Mouse (Mus musculus) cerebellum, adult 8-10 months (tissue): ENCODE data around the gene Ptgr1.

Experiments
- DNase-seq: peaks from one replicate; pipeline ENCODE4 v3.0.0; 2022

The Ptgr1 gene

DNA sequence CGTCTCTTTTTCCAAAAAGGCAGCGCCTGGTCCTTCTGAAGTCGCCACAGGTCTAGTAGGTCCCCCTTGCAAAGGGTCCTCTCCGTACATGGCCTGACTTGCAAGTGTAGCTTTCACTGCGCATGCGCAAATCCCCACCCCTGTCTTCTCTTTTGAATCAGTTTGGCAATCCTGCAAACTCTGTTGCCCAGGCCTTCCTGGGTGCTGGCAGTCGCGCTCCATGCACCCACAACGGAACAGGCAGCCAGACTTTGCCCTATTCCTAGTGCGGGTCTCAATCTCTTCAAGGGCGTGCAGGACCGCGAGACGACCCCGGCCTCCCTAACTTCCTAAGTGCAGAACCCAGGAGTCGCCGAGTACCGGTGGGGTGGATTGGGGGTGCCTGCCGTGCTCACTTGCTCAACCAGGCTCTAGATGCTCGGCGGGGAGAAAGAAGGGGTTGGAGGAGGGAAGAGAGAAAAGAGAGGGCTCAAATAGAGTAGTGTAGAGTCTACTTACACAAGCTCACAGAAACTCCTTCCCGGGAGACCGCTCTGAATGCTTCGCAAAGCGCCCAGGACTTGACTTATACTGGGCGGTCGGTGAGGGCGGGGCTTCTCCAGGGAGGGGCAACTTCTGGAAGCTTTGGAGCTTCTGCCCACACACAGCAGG, at the start of gene Ptgr1:
Ptgr1 (minus strand) TSS at position 580 of the 651 bp plus-strand sequence.
- peak; percentile 60 for DNase-seq

DNA sequence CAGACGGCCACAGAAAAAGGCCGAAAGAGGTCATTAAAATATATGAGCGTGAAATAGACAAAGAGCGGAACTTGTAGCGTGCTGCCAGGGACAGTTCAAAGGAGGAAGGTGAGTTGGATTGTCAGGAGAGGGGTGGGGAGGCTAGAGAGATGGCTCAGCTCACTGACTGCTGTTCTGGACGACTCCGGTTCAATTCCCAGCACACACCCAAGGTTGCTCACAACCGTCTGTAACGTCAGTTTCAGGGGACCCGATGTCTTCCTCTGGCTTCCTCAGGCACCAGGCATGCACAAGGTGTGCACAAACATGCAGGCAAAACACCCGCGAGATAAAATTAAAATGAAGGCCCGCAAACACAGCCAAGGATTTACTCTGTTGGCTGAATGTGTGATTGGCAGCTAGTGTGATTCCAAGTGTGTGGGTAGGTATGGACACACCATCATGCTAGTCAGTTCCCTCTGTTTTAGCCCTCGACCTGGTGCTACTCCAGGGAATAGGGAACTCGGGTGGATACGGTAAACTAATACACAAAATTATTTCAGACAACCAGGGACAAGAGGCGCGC, 48.9 kb upstream of the Ptgr1 start:
- no peak for DNase-seq

DNA sequence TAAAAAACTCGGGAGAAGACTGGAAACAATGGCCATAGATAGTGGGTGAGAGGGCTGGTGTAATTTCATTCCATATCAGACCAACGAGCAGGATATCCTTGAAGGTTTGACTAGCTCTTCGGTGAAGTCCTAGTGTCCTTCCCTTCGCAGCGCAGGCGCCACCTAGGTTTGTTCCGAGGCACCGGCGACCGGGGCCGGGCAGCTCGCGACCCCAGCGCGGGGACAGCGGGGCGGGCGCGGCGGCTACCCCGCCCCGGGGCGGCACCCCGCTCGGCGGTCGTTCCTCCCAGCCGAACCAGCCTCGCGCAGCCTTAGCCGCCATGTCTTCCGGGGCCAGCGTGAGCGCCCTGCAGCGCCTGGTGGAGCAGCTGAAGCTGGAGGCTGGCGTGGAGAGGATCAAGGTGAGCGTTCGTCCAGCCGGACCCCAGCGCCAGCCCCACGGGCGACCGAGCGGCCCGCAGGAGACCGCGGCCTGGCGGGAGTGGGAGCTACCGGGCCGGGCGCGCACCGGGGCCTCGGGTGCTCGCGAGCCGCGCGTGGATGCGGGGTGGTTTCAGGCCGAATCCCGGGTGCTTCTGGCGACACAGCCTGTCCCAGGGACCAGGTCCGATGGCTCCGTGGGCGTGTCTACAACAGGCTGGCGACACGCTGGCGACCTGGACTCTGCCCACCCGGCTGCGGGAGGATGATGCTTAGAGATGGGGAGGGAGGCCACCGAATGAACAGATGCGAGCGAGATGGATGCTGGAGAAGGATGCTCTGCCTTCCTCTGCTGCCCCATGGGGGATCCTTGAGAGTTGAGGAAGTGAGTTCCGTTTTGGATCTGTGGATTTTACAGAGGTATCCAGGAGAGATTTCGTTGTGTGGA, 48.2 kb upstream of the Ptgr1 start, which contains the start of gene Gng10:
Gng10 (plus strand) TSS at position 171 of the 868 bp plus-strand sequence.
- DNase-seq = peak; percentile 59

DNA sequence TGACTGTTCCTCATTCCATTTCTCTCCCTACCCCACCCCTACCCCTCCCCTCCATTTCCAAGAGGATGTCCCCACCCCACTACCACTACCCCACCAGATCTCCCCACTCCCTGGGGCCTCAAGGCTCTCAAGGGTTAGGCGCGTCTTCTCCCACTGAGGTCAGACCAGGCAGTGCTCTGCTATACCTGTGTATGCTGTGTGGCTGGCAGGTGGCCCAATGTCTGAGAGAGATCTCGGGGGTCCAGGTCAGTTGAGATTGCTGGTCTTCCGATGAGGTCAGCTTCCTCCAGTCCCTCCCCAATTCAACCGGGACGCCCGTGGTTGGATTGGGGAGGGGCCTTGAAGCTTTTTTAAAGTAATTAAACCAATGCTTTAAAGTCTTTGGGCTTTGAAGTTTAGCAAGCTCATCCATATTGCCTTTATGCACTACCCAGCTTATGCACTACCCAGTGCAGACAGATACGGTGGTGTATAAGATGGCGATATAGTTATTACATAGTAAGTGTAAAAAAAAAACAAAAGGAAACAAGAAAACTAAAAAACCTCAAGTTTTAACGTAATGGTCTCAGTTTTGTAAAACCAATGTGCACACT, 47.5 kb upstream of the Ptgr1 start:
- peak; percentile 12 for DNase-seq

- no peak for DNase-seq
These were observed 30.0 kb upstream of the Ptgr1 start for GRCm38 (mm10) chr4:59016922-59017321.

DNA sequence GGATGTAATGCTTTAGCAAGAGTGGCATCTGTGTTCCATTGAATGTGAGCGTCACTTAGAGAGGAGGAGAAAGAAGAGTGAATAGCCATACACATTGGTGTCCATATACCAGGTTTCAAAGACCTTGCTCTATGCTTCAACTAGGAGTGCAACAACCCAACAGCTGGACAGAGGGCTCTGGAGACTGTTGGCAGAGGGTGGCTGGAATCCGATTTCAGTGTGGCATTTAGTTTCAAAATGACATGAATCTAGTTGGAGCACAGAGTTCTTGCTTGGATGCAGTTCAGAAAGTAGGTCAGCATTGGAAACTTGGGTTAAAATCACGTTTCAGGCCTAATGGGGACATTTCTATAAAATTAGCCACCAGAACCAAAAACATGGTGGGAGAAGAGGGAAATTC, 28.3 kb upstream of the Ptgr1 start:
- DNase-seq = no peak

- DNase-seq = no peak
These were observed 24.5 kb upstream of the Ptgr1 start for GRCm38 (mm10) chr4:59011446-59011845.

DNA sequence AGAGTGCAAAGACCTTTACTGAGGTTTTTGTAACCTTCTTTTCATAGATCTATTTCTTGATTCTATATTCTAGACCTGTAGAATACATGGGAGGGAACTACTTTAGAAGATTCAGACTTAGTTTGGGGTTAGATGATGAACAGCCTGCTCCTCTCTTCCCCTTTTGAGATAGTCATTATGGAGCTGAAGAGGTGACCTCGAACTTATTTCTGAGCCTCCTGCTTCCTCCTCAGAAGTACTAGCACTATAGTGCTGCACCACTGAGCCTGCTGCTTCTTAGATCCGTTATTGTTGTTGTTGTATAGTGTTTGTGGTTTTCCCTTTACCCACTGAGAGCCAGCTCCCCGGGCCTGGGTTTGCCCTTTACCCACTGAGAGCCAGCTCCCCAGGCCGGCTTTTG, 22.8 kb upstream of the Ptgr1 start:
- DNase-seq = no peak

DNA sequence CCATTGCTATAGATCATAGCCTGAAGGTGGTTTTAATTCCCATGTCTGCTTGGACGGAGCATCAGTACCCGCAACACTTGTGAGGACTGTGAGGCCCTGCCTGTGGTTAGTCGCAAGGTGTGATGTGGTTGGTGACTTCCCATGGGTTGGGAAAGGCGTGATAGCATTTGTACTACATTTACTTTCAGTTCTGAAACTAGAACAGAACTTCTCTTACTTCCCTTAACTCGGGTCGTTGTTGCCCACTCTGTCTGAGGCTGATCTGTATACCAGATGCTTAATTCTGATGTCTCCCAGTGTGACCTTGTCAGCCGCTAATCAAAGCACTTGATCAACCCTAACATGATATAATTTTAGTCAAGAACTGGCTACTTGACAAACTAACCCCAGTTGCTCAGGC, 22.3 kb upstream of the Ptgr1 start:
- DNase-seq = no peak

GRCm38 (mm10) chr4:59007974-59008373, 21.1 kb upstream of the Ptgr1 start:
- no peak for DNase-seq

GRCm38 (mm10) chr4:59007016-59007415, 20.1 kb upstream of the Ptgr1 start:
- no peak for DNase-seq

DNA sequence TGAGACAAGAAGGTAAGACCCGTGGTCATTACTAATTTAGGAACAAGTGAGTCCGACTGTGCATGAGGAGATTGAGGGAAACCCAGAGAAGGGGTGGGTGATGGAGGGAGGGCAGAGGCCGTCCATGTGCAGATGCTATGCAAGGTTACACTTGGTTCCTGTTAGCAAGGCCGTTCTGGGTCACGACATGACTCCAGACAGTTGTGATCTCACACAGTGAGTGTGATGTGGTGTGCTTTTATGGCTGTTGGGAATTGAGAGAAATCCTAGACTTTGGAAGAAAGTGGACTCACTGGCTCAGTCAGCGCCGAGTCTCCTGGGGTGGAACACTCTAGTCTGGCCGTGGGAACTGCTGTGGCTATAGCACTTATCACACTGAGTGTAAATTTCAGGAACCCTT, 19.3 kb upstream of the Ptgr1 start:
- no peak for DNase-seq

DNA sequence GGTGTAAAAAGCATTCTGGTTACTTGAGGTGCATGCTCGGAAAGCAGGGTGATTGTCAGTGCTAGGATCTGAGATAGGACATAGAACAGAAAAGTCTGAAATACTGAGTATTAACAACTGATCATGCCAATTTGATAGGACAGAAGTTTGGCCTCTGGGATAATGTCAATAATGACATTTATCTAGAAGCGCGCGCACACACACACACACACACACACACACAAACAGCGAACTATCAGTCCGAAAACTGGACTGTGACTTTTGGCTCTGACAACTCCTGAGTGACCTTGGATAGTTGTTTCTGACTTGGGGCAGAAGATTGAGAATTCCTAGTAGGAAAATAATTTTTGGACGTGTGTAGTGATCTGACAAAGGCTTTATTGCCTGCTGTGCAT, 16.9 kb upstream of the Ptgr1 start:
- DNase-seq = no peak

- DNase-seq = peak; percentile 88
These were observed 16.3 kb upstream of the Ptgr1 start, which contains the start of gene Gm20503 for GRCm38 (mm10) chr4:59002948-59003805. Gm20503 (plus strand) TSS chr4:59003210.

GRCm38 (mm10) chr4:59000614-59001013, 13.7 kb upstream of the Ptgr1 start:
- DNase-seq = no peak

DNA sequence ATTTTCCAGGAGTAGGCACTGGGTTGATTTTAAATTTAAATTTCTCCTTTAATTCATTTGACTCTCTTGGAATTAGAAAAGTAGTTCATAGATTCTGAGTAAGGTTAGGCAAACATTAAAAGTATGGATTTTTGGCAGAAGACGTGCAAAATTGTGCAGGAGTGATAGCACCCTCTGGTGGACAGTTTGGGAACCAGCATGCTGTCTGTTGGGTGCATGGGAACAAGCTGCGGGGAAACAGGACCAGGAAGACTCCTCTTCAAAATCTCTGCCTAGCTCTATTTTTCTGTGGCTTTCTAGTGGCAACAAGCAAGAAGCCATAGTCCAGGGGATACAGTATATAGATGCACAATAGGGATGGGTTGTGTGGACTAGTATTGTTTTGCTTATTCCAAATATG, 12.8 kb upstream of the Ptgr1 start:
- DNase-seq = peak; percentile 72

GRCm38 (mm10) chr4:58998688-58999087, 11.8 kb upstream of the Ptgr1 start:
- DNase-seq = no peak

DNA sequence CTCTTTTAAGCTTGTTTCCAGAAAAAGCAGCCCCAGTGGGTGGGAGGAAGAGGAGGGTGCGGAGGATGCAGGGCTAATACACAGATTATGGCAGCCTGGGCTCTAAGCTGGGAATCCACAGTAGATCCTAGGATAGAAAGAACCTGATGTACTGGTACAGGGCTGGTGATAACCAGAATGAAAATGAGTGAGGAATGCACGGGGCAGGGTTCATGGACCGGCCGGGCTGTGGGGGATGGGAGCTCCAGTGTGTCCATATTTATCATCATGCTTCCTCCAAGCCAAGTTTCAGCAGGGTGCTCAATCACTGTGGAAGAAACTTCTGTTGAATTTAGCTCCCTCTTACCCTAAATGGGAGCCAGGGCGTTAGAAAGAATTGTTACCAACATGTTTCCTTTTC, 10.2 kb upstream of the Ptgr1 start:
- DNase-seq = no peak

- DNase-seq = no peak
These were observed 8.4 kb upstream of the Ptgr1 start for GRCm38 (mm10) chr4:58995251-58995693.

- DNase-seq = no peak
These were observed 7.8 kb upstream of the Ptgr1 start, which contains the start of gene Dnajc25 for GRCm38 (mm10) chr4:58994762-58995161. Dnajc25 (plus strand) TSS chr4:58995062.

GRCm38 (mm10) chr4:58992195-58992594, 5.3 kb upstream of the Ptgr1 start:
- DNase-seq = no peak
